Mouse (Mus musculus) liver, embryonic 15.5 days (tissue): ENCODE data around the gene Tex26. TPM values are rescaled to one million over a fixed set of nuclear protein-coding genes. Genes with fewer than 3 reads are reported as not detected.

Source experiments
- ATAC-seq: fragments of 200-750 bp; cut with Nextera tagmentation; 2 replicates; pipeline ENCODE4 v1.8.0; 2017; ENCODE audit warnings: moderate number of reproducible peaks, mild to moderate bottlenecking, moderate library complexity; ENCODE audit not compliant: insufficient read depth
- H3K27ac ChIP-seq: fragments of 300-500 bp; sonication (generic); replicated peaks from 2 replicates; pipeline ENCODE4 v1.5.1; 2015; ENCODE audit warnings: mild to moderate bottlenecking, inconsistent platforms
- H3K27me3 ChIP-seq: fragments of 300-500 bp; sonication (generic); 2 replicates; pipeline ENCODE4 v1.6.1; 2015; ENCODE audit warnings: mild to moderate bottlenecking, inconsistent platforms
- H3K36me3 ChIP-seq: fragments of 300-500 bp; sonication (generic); replicated peaks from 2 replicates; pipeline ENCODE4 v1.6.1; 2015; ENCODE audit warnings: moderate library complexity, mild to moderate bottlenecking, inconsistent platforms
- H3K4me1 ChIP-seq: fragments of 300-500 bp; sonication (generic); replicated peaks from 2 replicates; pipeline ENCODE4 v1.6.1; 2015; ENCODE audit warnings: inconsistent platforms
- H3K4me2 ChIP-seq: fragments of 300-500 bp; sonication (generic); 2 replicates; pipeline ENCODE4 v1.6.1; 2015; ENCODE audit warnings: moderate library complexity, mild to moderate bottlenecking, inconsistent platforms
- H3K4me3 ChIP-seq: fragments of 300-500 bp; sonication (generic); replicated peaks from 2 replicates; pipeline ENCODE4 v1.5.1; 2015; ENCODE audit warnings: mild to moderate bottlenecking, inconsistent platforms
- H3K9ac ChIP-seq: fragments of 300-500 bp; sonication (generic); 2 replicates; pipeline ENCODE4 v1.6.1; 2015; ENCODE audit warnings: moderate library complexity, mild to moderate bottlenecking, inconsistent platforms
- H3K9me3 ChIP-seq: fragments of 300-500 bp; sonication (generic); replicated peaks from 2 replicates; pipeline ENCODE4 v1.6.1; 2016; ENCODE audit warnings: inconsistent platforms
- WGBS: fragments of 180-500 bp; shearing (Covaris S2); methylation state at CpG from one replicate; pipeline ENCODE4 v1.1.7; 2015; ENCODE audit warnings: mixed read lengths; ENCODE audit not compliant: insufficient replicate concordance; 5-methylcytosine and 5-hydroxymethylcytosine counted together
- polyA plus RNA-seq: library from polyadenylated mRNA; unstranded; fragments of >200 nt; fragmentation: Nextera tagmentation; extraction: Ambion mirVana; gene quantifications from 2 replicates; pipeline ENCODE4 v1.2.1, GENCODE M21; 2015

The Tex26 gene
- polyA plus RNA-seq, 1 experiment from 2014 or later, result not detected

GRCm38 (mm10) chr5:149513438-149514086, 74.1 kb downstream of the Tex26 start:
- no peak for ATAC-seq
- Histone ChIP-seq H3K27ac (no peak overlapping the region), H3K36me3 (no peaks in the 10 kb centered on the region), H3K4me3 (no peak overlapping the region), H3K4me1 (no peaks in the 10 kb centered on the region), H3K4me2 (no peak overlapping the region), H3K9me3 (no peaks in the 10 kb centered on the region), H3K9ac (no peak overlapping the region), H3K27me3 (no peaks in the 10 kb centered on the region)
- 47% methylated on average over 9 of the region's 9 CpGs for WGBS

- H3K36me3 ChIP-seq, result no peaks in the 10 kb centered on the region
- H3K27me3 ChIP-seq, result no peaks in the 10 kb centered on the region
- H3K4me2 ChIP-seq, result no peak overlapping the region
- no peak for ATAC-seq
- H3K27ac ChIP-seq, result no peak overlapping the region
- no peaks in the 10 kb centered on the region for H3K4me1 ChIP-seq
- 30% methylated on average over 14 of the region's 14 CpGs for WGBS
- no peaks in the 10 kb centered on the region for H3K9me3 ChIP-seq
- no peak overlapping the region for H3K9ac ChIP-seq
- no peak overlapping the region for H3K4me3 ChIP-seq
Measured at GRCm38 (mm10) chr5:149514087-149514671, 74.7 kb downstream of the Tex26 start.

- H3K9ac ChIP-seq, result no peak overlapping the region
- no peaks in the 10 kb centered on the region for H3K36me3 ChIP-seq
- H3K27me3 ChIP-seq, result no peaks in the 10 kb centered on the region
- H3K4me3 ChIP-seq, result no peak overlapping the region
- 52% methylated on average over 2 of the region's 3 CpGs for WGBS
- no peak for ATAC-seq
- H3K4me2 ChIP-seq, result no peak overlapping the region
- H3K4me1 ChIP-seq, result no peaks in the 10 kb centered on the region
- no peak overlapping the region for H3K27ac ChIP-seq
- H3K9me3 ChIP-seq, result no peaks in the 10 kb centered on the region
Measured at GRCm38 (mm10) chr5:149514890-149515289, 75.4 kb downstream of the Tex26 start.

- H3K4me3 ChIP-seq, result no peak overlapping the region
- WGBS, result 53% methylated on average over 6 of the region's 6 CpGs
- H3K36me3 ChIP-seq, result no peaks in the 10 kb centered on the region
- H3K4me2 ChIP-seq, result no peak overlapping the region
- H3K27ac ChIP-seq, result no peak overlapping the region
- no peak for ATAC-seq
- no peaks in the 10 kb centered on the region for H3K9me3 ChIP-seq
- H3K27me3 ChIP-seq, result no peaks in the 10 kb centered on the region
- H3K4me1 ChIP-seq, result no peaks in the 10 kb centered on the region
- no peak overlapping the region for H3K9ac ChIP-seq
Measured at GRCm38 (mm10) chr5:149517116-149517515, 77.7 kb downstream of the Tex26 start.

Other genes with a start within 250 kb of the Tex26 start
- 47.2 and 48.4 TPM in 2 replicates for gene Alox5ap, start 174.9 kb upstream of the Tex26 start, polyA plus RNA-seq
- 0.22 TPM in 2 replicates for gene Medag, start 27.9 kb upstream of the Tex26 start, polyA plus RNA-seq
- gene Wdr95, start 89.0 kb downstream of the Tex26 start, polyA plus RNA-seq, result not detected in 2 replicates
- gene Hsph1, start 196.7 kb downstream of the Tex26 start, polyA plus RNA-seq, result 24.5 and 25.4 TPM in 2 replicates
- 3.3 and 3.7 TPM in 2 replicates for gene B3glct, start 238.6 kb downstream of the Tex26 start, polyA plus RNA-seq